Mouse (Mus musculus) neural tube, embryonic 11.5 days (tissue): ENCODE measurements around the gene Galnt15. TPM values are rescaled to one million over a fixed set of nuclear protein-coding genes. Genes with fewer than 3 reads are reported as not detected.

Experiments
- ATAC-seq: fragments of 200-750 bp; cut with Nextera tagmentation; 2 replicates; pipeline ENCODE4 v1.8.0; 2017; ENCODE audit warnings: moderate number of reproducible peaks, mild to moderate bottlenecking, moderate TSS enrichment, moderate library complexity; ENCODE audit not compliant: insufficient read depth, low FRiP score, low TSS enrichment
- DNase-seq: peaks from one replicate; pipeline ENCODE4 v3.0.0-alpha.2; 2015; ENCODE audit warnings: low spot score
- H3K27ac ChIP-seq: fragments of 300-500 bp; sonication (generic); 2 replicates; pipeline ENCODE4 v1.5.1; 2014; ENCODE audit warnings: low read depth, mild to moderate bottlenecking, low read length
- H3K27me3 ChIP-seq: fragments of 300-500 bp; sonication (generic); 2 replicates; pipeline ENCODE4 v1.6.1; 2014; ENCODE audit warnings: mild to moderate bottlenecking, low read length, mixed read lengths; ENCODE audit not compliant: control insufficient read depth, insufficient read depth
- H3K36me3 ChIP-seq: fragments of 300-500 bp; sonication (generic); 2 replicates; pipeline ENCODE4 v1.6.1; 2014; ENCODE audit warnings: mild to moderate bottlenecking, low read length, moderate library complexity, mixed read lengths; ENCODE audit not compliant: control insufficient read depth, insufficient read depth
- H3K4me1 ChIP-seq: fragments of 300-500 bp; sonication (generic); 2 replicates; pipeline ENCODE4 v1.6.1; 2014; ENCODE audit warnings: low read length, mixed read lengths; ENCODE audit not compliant: control insufficient read depth, insufficient read depth
- H3K4me2 ChIP-seq: fragments of 300-500 bp; sonication (generic); 2 replicates; pipeline ENCODE4 v1.6.1; 2014; ENCODE audit warnings: low read depth, mild to moderate bottlenecking, moderate library complexity
- H3K4me3 ChIP-seq: fragments of 300-500 bp; sonication (generic); 2 replicates; pipeline ENCODE4 v1.5.1; 2014; ENCODE audit warnings: low read depth, low read length
- H3K9ac ChIP-seq: fragments of 300-500 bp; sonication (generic); 2 replicates; pipeline ENCODE4 v1.6.1; 2014; ENCODE audit warnings: mild to moderate bottlenecking, low read length
- H3K9me3 ChIP-seq: fragments of 300-500 bp; sonication (generic); 2 replicates; pipeline ENCODE4 v1.6.1; 2016; ENCODE audit warnings: low read length; ENCODE audit not compliant: control insufficient read depth
- WGBS: fragments of 180-500 bp; shearing (Covaris S2); extraction: QIAGEN DNeasy Blood & Tissue Kit; methylation state at CpG from one replicate; pipeline ENCODE4 v1.1.7; 2014; 5-methylcytosine and 5-hydroxymethylcytosine counted together
- polyA plus RNA-seq: library from polyadenylated mRNA; unstranded; fragments of >200 nt; fragmentation: Nextera tagmentation; extraction: Ambion mirVana; gene quantifications from 2 replicates; pipeline ENCODE4 v1.2.1, GENCODE M21; 2014

Gene Galnt15
- 0.11 TPM in 1 of 2 replicates, not detected in the other for polyA plus RNA-seq

DNA sequence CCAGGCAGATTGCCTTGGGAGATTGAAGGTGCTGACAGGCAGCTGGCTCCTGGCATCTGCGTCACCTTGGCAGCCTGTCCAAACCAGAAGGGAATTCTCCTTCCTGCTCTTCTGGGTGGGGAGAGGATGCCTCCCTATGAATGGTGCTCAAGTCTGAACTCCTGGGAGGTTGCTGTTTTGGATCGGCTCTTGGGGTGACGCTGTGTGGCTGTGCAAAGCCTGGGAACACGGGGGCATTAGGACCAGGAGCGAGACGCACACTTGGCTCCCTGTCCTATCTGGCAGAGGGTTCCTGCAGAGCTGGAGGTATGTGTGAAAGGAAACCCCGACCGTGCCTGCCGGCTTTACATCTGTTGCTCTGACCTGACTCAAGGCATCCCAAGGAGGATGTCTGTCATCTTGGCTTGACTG, at the start of gene Galnt15:
TSS of gene Galnt15 (plus strand) at position 309 of the 411 bp plus-strand sequence.
- Histone ChIP-seq H3K36me3 (no peaks in the 10 kb centered on the region), H3K27me3 (no peaks in the 10 kb centered on the region), H3K4me2 (no peak within 1 kb of the TSS), H3K27ac (no peak within 1 kb of the TSS), H3K4me3 (no peak within 1 kb of the TSS), H3K9me3 (no peaks in the 10 kb centered on the region), H3K4me1 (peaks cover 3% of the 10 kb centered on the region; the same call in 1 of the 2 replicates), H3K9ac (no peak within 1 kb of the TSS)
- 20% methylated on average over 9 of the region's 9 CpGs for WGBS
- DNase-seq (peak; percentile 35), ATAC-seq (no peak)

DNA sequence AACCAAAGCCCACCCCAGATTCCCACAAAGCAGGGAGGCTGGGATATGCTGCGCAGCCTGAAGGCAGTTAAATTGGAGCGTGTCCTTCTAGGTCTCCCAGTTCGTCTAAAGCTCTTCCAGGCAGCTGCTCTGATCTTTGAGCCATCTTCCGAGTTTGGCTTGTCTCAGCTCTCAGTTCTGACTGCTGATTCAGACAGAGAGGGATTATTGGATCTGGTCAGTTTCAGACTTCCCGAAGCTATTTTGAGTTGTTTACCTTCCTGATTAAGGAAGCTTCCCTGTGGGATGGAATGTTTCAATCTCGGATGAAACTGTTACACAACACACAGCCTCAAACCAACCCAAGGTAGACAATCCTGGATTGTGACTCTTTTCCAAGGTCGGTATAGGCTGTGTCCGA, 34.8 kb upstream of the Galnt15 start:
- Histone ChIP-seq H3K27ac (no peak overlapping the region), H3K4me1 (no peaks in the 10 kb centered on the region), H3K9ac (no peak overlapping the region), H3K4me2 (no peak overlapping the region), H3K9me3 (no peaks in the 10 kb centered on the region), H3K36me3 (no peaks in the 10 kb centered on the region), H3K4me3 (no peak overlapping the region), H3K27me3 (no peaks in the 10 kb centered on the region)
- 76% methylated on average over 8 of the region's 8 CpGs for WGBS
- no peak for DNase-seq
- no peak for ATAC-seq

DNA sequence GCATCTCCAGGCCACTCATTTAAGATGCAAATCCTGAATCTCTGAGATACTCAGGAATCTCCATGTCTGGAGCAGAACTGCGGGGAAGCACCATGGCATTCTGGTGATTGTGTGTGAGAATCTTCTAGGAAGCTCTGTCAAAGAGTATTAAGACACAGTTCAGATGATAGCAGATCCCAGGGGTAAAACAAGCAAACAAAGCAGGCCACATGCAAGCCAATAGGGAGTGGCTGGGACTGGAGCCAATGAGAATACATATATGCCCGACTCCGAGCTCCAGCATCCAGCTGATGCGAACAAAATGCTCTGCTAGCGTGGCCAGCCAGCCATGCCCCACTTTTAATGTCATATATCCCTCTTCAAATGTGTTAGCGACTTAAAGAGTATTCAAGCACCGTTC, 27.8 kb upstream of the Galnt15 start:
- H3K27me3 ChIP-seq, result no peaks in the 10 kb centered on the region
- no peak overlapping the region for H3K4me2 ChIP-seq
- WGBS, result 88% methylated on average over 7 of the region's 7 CpGs
- no peak overlapping the region for H3K27ac ChIP-seq
- H3K9ac ChIP-seq, result no peak overlapping the region
- no peaks in the 10 kb centered on the region for H3K36me3 ChIP-seq
- DNase-seq, result no peak
- no peak overlapping the region for H3K4me3 ChIP-seq
- H3K4me1 ChIP-seq, result no peaks in the 10 kb centered on the region
- ATAC-seq, result no peak
- H3K9me3 ChIP-seq, result no peaks in the 10 kb centered on the region

DNA sequence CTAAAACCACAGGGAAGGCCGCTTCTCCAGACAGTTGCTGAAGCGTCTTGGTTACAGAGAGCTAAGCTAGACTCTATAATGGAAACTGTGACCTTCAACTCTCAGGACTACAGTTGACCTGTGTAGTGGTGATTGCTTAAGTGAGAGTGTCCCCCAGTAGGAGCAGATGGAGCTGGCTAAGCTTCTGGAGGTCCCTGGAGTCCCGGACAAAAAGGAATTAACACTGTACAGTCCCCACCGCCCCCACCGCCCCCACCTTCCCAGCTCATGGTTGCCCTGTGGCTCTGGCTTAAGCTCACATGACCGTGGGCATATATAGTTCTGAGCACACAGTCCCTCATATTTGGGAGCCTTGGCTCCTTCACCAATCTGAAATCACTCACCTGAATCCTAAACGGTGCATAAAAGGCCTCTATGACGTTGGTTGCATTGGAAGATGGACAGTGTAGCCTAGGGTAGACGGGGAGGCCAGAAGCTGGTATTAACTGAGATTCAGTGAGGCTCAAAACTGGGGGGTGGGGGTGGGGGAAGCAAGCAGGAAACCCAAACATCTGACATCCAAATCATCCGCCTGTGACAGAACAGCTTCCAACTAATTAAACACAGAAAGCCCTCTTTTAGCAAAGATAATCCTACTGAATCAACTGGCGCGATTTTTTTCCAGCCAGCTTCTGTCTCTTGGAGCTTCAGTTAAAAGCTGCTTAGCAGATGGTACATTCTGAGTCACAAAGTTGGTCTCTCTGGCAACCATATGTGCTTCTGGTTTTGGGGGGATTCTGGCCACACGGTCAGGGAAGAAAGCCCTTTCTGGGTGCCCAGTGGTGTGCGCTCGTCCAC, 26.1 kb upstream of the Galnt15 start:
- no peaks in the 10 kb centered on the region for H3K27me3 ChIP-seq
- ATAC-seq, result no peak

DNA sequence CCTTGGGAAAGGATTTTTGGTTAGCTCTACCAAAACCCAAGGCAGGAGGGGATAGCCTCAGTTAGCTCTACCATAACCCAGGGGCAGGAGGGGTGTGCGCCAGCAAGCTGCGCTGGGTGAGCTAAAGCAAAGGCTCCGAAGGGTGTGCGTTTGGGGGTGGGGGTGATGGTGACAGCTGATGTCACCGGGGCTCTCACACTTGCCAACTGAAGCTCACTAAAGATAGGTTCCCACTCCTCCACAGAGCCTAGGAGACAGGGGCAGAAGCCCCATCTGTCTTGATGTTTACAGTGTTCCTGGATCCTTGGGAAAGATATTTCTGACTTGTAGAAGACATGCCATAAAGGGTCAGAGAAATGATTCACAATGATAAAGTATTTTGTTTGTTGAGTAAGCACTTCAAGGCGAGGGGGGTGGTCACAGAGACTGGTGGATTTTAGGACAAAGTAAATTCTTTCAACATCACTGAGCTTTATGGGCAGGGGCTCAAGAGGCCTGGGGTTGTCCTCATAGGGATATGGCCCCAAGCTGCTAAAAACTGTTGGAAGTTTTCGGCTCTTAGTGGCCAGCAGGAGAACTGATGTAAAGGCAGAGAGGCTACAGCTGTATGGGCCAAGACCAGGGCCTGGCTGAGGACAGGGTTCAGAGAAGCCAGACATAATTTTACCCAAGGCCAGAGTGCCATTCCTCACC, 24.7 kb upstream of the Galnt15 start:
- DNase-seq (no peak), ATAC-seq (no peak)
- Histone ChIP-seq H3K4me3 (no peak overlapping the region), H3K9ac (no peak overlapping the region), H3K4me2 (no peak overlapping the region), H3K36me3 (no peaks in the 10 kb centered on the region), H3K27me3 (no peaks in the 10 kb centered on the region), H3K4me1 (no peaks in the 10 kb centered on the region), H3K27ac (no peak overlapping the region), H3K9me3 (no peaks in the 10 kb centered on the region)
- WGBS, result 81% methylated on average over 7 of the region's 7 CpGs

More for the DNA sequence above, 26.1 kb upstream of the Galnt15 start:
- DNase-seq, result no peak
- H3K4me1 ChIP-seq, result no peaks in the 10 kb centered on the region
- H3K4me3 ChIP-seq, result no peak overlapping the region
- no peak overlapping the region for H3K27ac ChIP-seq
- no peak overlapping the region for H3K4me2 ChIP-seq
- H3K9ac ChIP-seq, result no peak overlapping the region
- WGBS, result 82% methylated on average over 15 of the region's 15 CpGs
- H3K36me3 ChIP-seq, result no peaks in the 10 kb centered on the region
- H3K9me3 ChIP-seq, result no peaks in the 10 kb centered on the region

DNA sequence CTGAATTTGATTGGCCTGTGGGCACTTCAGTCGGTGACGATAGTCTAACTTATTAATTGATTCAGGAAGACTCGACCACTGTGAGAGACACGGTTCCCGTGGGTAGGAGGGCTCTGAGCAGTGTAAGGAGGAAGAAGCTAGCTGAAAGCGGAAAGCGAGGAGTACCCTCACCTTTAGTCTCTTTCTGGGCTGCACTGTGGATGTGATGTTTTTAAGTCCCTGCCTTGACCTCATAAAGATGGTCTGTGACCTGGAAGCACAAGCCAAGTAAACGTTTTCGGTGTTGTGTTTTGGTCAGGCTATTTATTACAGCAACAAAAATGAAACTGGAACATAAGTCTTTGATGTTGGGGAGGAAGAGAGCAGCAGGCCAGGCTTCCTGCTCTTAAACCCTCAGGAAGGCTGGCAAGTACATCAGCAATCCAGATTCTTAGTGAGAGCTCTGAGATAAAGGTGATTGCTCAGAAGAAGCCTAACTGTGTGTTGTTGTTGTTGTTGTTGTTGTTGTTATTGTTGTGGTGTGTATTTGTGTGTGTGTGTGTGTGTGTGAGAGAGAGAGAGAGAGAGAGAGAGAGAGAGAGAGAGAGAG, 23.0 kb upstream of the Galnt15 start:
- Histone ChIP-seq H3K27me3 (no peaks in the 10 kb centered on the region), H3K27ac (no peak overlapping the region), H3K36me3 (no peaks in the 10 kb centered on the region), H3K4me3 (no peak overlapping the region), H3K9ac (no peak overlapping the region), H3K4me1 (no peaks in the 10 kb centered on the region), H3K9me3 (no peaks in the 10 kb centered on the region), H3K4me2 (no peak overlapping the region)
- no peak for ATAC-seq
- DNase-seq, result no peak
- 83% methylated on average over 9 of the region's 9 CpGs for WGBS

DNA sequence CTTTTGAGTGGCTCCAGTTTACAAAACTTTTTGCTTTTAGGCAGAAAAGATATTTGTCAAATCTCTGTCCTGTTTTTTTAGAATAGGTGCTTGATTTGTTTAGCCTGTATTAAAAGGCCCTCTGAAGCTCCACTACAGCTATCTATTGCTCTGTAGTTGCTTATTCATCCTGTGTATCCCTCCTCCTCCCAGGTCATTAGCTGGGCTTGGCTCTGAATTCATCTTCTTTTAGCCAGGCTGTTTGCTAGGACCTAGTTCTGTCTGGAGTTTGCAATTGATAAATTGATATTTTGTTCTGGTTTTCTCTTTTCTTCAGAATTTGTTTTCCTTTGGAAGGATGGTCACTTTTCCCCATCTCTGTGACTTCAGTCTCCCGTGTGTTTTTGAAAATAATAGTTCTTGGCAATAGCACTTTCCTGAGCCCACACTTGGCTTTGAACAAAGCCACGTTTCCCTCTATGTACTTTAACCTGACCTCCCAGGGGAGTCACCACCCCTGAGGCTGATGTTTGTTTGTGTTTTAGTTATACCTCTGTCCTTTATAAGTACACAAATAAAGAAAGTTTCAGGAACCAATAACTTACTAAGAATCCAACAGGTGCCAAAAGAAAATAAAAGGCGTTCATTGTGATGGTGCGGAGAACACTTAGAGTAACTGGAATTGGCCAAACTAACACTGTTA, 21.0 kb upstream of the Galnt15 start:
- Histone ChIP-seq H3K27ac (no peak overlapping the region), H3K9ac (no peak overlapping the region), H3K4me3 (no peak overlapping the region), H3K36me3 (no peaks in the 10 kb centered on the region), H3K27me3 (no peaks in the 10 kb centered on the region), H3K4me1 (no peaks in the 10 kb centered on the region), H3K4me2 (no peak overlapping the region), H3K9me3 (no peaks in the 10 kb centered on the region)
- DNase-seq (no peak), ATAC-seq (no peak)
- WGBS, result 94% methylated on average over 4 of the region's 4 CpGs

DNA sequence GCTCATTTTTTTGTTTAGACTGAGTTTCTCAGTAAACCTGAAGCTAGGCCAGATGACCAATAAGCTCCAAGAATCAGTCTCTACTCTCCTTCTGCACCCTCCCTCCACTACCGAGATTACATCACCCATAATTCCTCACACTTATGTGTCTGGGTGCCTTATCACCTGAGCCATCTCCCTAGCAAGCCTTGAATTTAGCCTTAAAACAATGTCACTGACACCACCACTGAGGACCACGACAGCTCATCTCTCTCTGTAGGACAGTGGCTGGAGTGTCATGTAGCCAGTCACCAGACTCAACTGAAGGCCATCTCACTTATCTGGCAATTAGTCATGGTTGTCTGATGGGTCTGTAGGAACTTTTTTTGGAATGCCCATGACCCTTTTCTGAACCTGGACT, 19.1 kb upstream of the Galnt15 start:
- H3K9me3 ChIP-seq, result no peaks in the 10 kb centered on the region
- no peak overlapping the region for H3K9ac ChIP-seq
- H3K4me1 ChIP-seq, result no peaks in the 10 kb centered on the region
- WGBS, result 89% methylated on average over 2 of the region's 2 CpGs
- no peak overlapping the region for H3K4me2 ChIP-seq
- no peak overlapping the region for H3K4me3 ChIP-seq
- no peak overlapping the region for H3K27ac ChIP-seq
- no peak for DNase-seq
- ATAC-seq, result no peak
- H3K27me3 ChIP-seq, result no peaks in the 10 kb centered on the region
- H3K36me3 ChIP-seq, result no peaks in the 10 kb centered on the region
